Mouse (Mus musculus): Measurements from ENCODE around the gene Ndufb2.
A peak's percentile ranks its signal among the peaks of the same experiment; 100 is the strongest.

Ndufb2 gene

DNA sequence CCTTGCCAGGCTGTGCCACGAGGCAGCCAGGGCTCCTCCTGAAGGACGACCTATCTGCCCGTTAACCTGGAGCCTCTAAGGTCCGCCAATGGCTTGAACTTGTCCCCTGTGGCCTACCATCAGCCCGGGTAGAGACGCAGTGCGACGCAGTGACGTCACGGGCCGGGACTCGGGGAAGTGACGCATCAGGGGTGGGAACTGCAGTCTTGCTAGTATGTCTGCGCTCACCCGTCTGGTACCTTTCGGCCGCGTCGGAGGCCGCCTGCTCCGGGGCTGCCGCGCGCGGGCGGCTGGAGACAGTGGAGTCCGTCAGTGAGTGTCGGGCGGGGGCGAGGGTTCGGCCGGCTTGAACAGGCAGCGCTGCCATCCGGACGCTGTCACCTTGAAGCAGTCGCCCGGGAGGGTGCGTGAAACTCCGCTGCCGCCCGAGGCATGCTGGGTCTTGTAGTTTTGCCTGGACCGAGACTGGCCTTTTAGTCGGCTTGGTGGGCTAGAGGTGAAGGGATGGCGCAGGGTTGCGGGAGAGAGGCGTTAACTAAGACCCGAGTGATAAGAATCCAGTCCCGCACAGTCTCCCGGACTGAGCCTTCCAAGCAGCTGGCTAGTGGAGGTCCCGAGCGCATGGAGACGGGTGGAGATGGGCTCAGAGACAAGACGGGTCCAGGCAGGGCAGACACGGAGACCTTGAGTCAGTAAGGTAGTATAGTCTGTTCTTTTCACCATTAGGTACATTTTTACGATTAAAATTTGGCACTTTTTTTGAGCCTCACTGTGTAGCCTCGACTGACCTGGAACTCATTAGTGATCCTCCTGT is at the start of gene Ndufb2:
Ndufb2 (plus strand) TSS at position 174 of the 814 bp plus-strand sequence.
- peak; percentile 94 to 95 for DNase-seq (ENCODE audit: low spot score in 2 of 2)

DNA sequence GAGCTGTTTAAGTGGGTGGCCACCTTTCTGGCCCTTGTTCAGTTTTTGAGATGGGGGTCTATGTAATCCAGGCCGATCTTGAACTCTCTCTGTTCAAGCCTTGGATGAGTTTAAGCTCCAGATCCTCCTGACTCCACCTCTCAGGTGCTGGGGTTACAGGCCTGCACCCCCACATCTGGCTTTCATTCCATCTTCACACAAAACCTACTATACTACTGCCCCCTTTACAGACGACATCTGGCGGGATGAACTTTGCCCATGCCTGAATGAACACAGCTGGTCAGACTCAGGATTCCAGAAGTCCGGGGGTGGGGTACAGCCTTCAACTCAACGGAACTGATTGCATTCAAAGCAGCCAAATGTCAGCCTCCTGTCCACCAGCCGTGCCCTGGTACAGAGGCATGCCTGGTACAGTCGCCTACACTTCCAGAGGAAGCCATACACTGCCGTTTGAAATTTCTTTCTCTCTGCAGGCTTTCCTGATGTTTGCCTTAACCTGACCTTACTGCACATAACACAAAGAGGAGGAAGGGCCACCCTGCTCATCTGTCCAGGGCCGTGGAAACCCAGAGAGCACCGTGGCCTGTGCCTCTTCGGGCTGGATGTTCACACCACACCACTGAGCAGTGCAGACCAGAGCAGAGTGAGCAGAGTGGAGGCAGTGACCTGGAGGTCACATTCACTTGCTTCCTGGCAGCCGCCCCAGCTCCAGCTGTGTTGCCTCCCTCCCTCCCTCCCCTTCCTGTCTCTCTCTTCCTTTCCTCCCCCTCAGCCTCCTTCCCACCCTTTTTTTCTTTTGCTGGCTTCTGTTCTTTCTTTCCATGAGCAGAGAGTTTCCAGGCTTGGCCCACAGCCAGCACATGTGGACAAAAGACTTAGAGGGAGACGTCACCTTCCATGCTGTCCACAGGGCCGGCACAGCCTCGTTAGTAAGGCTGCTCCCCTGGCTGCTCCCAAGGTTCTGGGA is 49.5 kb upstream of the Ndufb2 start:
- DNase-seq (ENCODE audit: low spot score in 2 of 2) = peak; percentile 85 to 87

DNA sequence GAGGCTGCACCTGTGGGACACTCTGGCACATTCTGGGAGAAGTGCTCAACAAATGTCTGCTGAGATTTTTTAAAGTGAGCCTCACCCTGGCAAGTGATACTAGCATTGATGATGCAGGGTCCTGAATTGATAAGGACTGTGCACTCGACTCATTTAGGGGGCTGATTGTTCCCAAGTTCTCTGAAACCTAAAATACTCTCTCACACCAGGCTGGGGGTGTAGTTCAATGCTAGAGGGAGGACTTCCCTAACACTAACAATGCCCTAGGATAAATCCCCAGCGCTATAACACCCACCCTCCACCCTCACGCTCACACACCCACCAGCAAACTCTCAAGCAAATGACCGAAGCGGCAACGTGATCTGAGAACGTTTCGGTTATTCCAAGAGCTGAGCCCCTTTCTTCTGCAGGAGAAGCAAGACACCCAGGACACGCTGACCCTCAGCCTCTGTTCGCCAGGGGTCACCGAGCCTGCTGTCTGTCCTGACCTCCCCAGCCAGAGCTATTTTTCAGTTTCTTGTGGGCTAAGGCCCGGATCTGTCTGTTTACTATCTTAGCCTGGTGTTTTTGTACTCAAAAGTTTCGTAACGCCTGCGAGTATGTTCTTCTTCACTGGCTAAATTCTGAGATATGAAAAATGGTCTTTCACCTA is 48.5 kb upstream of the Ndufb2 start:
- DNase-seq (ENCODE audit: low spot score in 2 of 2) = no peak

DNA sequence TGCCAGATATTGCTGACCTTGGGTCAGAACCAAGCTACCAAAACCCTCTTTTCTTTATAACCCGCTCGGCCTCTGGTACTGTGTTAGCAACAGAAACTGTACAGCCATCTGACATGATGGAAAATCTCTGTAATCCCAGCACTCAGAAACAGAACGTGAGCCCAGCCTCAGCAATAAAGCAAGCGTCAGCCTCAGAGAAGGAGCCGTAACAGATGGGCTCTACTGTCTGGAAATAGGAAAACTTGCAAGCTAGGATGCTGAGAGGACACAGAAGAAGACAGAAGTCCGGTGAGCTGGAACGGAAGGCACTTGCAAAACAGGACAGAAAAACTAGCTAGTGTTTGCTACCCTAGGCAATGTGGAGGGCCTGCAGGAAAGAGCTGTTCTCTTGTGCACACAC is 46.9 kb upstream of the Ndufb2 start:
- DNase-seq (ENCODE audit: low spot score in 2 of 2) = no peak

DNA sequence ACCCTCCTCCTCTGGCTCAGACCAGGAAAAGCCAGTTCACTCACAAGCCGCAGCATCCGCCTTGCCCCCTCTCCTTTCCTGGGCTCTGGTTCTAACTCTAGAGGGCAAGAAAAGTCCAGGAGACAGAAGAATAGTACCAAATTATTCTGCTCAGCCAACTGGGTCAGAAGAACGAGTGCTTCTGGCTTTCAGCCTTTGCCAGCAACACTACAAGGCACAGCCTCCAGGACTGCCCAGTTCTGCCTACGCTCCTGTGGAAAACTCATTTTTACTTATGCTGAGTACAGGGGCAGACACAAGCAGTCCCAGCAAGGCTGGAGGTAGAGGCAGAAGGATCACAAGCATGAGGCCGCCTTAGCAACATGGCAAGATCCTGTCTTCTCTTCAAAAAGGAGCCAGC is 44.3 kb upstream of the Ndufb2 start:
- no peak for DNase-seq (ENCODE audit: low spot score in 2 of 2)

DNA sequence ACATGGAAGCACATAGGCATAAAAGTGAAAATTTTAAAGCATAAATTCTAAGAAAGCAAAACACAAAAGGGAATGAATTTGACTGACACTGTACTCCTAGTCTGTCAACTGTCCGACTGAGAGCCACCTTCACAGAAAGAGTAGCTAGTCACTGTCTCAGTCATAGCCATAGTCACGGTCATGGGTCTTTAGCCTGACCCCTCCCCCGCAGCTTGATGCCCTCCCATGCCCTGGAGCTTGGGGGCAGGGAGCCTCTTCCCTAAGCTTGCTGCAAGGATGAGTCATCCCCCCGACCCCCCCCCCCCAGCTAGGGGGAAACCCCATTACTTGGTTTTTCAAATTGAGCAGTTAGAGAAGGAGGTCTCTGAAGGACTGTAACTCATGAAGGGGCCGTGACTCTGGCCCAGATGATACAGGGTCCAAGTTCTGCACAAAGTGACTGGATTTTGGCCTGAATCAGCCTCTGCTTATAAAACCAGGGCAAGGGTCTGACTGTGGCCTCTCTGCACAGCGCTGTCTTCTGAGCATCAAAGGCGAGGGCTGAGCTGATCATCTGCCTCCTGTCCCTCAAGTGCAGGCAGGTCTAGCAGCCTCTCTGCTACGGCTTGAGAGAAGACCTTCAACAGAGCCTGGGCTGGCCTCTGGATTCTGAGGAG is 40.3 kb upstream of the Ndufb2 start:
- no peak for DNase-seq (ENCODE audit: low spot score in 2 of 2)

DNA sequence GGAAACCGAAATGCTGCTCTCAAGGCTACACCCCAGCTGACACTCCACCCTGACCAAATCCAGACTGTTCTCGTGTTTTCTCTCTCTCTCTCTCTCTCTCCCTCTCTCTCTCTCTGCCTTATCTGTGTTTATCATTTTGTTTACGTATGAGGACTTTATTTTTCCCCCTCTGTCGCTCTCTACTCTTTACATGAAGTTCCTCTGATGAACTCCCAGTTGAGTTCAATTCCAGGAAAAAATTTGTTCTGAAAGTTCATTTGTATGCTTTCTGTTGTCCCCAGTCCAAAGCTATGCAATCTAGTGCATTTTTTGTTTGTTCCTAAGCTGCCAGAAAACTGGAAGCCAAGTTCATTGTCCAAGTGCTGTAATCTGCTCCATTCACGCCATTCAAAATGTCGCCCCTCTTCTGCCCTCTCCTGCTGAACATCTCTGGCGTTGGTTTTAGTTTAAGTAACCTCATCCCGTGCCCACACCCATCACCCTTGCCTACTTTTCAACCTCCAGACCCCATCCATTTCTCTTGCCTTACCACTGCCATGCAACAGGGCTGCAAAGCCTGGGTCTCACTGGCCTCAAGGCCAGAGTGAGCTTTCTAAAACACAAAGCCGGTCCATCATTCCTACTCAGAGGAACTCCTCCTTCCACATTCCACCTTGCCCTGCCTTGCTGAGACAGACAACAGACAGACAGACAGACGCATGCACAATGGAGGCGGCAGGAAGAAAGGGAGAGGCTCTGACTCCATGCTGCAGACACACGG is 37.3 kb upstream of the Ndufb2 start:
- DNase-seq (ENCODE audit: low spot score in 2 of 2) = peak in 1 of 2 experiments; percentile 60

DNA sequence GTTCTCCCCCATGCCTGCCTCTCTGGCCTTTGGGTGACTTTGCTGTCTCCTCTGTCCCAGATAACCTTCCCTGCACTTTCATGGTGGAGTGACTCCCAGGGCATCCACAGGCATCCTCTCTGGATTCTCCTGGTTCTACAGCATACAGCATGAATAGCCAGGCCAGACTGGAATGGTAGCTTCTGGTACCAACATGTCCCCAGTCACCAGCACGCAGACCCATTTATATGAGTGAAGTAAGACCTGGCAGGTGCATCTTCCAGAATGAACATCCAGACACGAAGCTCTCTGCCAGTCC is 36.8 kb upstream of the Ndufb2 start:
- DNase-seq (ENCODE audit: low spot score in 2 of 2) = no peak

DNA sequence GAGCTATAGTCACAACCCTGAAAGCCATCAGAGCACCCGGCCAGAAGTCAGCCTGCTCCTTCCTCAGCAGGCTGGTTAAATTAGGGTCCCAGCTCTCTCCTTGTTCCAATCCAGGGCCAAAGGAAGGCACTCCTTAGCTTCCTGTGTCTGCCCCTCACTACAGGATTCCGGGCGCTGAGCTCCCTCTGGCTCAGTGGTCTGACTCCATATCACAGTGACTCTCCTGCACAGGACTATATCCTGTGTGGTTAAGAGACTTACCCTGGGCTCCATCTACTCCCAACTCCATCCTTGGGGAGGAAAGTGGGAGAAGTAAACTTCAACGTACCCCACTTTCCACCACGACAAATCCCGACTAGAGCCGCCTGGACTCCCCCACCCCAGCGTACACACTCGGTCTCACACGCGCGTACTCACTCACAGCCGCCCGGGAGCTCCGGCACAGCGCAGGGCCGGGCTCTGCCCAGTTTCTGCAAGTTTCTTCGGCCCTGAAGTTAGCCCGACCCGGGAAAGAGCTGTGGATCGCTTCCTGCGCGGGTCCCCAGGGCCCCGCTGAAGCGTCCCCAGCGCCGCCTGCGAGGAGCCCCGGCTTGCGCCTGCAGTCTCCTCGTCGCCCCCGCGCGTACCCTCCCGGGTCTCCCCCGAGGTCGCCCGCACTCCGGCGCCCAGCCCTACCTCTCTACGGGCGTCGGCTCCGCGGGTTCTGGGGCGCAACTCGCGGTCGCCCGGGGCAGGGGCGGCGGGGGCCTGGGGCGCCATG is 35.3 kb upstream of the Ndufb2 start:
- peak in 1 of 2 experiments; percentile 41 for DNase-seq (ENCODE audit: low spot score in 2 of 2)

DNA sequence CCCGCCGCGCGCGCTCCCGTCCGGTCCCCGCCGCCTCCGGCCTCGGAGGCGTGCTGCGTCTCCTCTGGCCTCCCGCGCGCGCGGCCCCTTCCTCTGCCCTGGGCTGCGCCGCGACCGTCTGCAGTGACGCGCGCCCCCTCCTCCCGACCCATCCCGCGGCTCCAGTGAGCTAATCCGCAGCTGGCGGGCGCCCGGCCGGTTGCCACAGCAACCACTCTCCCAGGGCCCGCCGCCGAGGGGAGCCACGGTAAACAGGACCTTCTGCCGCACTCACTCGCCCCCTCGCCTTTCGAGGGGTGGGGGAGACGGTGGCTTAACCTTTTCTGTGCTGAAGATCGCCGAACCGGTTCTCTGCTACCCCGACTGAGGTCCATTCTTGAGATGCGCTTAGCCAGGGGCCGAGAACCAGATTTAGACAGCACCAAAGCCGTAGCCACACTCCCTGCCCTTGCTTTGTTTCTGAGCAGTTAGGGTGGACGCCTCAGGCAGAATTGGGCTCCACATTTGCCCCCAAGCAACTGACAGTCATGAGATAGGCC is 34.6 kb upstream of the Ndufb2 start, which contains the start of gene Dennd2a:
Dennd2a (minus strand) TSS at position 145 of the 539 bp plus-strand sequence.
- DNase-seq (ENCODE audit: low spot score in 2 of 2) = peak; percentile 78 to 83

DNA sequence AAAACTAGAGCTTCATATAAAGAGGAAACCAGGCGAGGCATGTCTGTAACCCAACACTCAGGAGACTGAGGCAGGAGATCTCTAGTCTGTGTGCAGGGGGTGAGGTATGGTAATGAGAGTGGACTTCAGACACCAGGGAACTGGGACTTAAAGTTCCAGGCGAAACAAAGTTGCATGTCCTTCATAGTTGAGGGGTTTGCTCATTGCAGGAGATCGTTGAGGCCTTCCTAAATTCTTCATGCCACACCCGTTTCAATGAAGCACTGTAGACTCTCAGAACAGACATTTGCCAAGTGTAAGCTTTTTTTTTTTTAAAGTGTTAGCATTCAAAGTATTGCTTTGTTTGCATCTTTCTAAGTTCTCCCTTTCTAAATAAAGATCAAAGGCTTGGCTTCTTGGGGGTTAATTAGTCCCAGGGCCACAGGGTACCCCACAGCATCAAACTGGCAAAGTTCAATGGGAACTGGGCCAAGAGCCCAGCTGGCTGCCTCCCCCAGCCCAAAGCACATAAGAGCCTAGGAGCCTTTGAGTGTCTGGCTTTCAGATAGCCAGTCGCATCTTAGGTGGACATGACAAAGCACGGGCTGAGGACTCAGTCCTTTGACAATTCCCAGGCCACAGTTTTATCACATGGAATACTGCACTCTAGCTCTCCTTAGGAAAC is 33.0 kb upstream of the Ndufb2 start:
- DNase-seq (ENCODE audit: low spot score in 2 of 2) = no peak

DNA sequence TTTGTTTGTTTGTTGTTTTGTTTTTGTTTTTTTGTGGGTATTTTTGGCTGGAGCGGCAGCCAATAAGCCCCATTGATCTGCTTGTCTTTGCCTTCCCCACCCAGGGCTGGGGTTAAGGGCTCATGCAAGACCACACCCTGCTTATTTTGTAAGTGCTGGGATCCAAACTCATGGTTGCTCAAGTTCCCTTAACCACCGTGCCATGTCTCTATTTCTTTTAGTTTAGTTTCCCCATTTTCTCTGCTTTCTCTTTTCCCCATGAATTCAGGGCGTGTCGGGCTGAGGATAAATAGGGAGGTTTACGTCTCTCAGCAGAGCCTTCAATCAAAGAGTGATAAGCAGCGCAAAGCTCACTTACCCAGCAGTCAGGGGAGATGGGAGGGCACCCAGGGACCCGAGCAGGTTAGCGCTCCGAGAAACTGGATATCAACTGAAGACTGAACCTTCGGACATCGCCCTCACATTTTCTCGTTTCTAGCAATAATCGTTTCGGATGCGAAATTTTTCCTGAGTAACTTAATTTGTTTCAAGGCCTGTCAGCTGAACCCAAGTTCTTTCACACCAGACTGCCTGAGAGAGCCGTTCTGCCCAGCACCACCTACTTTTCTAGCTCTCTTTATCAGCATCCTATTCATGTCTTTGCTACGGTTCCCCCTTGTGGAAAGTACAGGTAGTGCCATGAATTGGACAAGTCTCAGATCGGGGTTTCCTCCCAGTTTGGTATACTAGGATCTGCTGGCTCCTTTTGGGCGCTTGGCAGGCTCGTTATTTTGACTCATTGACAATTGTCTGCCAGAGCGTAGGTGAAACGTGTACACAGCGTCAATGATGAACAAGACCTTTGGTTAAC is 30.0 kb upstream of the Ndufb2 start:
- DNase-seq (ENCODE audit: low spot score in 2 of 2) = peak; percentile 72 to 89

DNA sequence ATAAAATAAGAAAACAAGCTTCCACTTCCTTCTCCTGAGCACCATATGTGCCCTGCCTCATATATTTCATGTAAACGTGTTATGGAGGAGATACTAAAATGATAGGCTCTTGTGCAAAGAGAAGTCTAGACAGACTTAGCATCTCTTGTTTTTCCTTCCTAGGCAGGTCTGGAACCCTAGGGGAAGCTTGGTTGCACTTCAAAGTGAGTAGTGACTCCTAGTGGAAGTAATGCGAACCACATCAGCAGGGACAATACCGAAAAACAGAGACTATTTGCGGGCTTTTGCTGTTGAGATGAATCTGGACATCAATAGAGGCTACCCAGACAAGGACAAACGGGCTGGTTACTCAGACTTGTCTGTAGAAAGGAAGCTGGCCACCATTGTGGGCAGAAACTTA is 24.8 kb upstream of the Ndufb2 start:
- no peak for DNase-seq (ENCODE audit: low spot score in 2 of 2)

DNA sequence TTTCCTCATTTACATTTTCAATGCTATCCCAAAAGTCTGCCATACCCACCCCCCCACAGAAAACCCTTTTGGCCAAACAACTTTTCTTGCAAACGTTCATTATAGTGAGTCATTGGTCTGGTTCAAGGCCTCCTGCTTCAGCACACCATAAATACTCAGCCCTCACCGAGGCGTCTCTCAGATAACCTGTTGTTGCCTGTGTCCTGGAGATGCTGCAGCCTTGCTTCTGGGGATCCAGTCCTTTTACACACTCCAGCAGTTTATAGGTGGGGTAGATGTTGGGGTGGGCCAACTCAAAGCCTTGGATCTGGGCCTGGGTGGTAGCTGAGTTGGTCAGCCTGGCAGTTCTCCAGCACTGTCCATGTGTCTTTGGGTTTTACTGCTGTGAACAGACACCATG is 21.9 kb upstream of the Ndufb2 start:
- DNase-seq (ENCODE audit: low spot score in 2 of 2) = no peak

DNA sequence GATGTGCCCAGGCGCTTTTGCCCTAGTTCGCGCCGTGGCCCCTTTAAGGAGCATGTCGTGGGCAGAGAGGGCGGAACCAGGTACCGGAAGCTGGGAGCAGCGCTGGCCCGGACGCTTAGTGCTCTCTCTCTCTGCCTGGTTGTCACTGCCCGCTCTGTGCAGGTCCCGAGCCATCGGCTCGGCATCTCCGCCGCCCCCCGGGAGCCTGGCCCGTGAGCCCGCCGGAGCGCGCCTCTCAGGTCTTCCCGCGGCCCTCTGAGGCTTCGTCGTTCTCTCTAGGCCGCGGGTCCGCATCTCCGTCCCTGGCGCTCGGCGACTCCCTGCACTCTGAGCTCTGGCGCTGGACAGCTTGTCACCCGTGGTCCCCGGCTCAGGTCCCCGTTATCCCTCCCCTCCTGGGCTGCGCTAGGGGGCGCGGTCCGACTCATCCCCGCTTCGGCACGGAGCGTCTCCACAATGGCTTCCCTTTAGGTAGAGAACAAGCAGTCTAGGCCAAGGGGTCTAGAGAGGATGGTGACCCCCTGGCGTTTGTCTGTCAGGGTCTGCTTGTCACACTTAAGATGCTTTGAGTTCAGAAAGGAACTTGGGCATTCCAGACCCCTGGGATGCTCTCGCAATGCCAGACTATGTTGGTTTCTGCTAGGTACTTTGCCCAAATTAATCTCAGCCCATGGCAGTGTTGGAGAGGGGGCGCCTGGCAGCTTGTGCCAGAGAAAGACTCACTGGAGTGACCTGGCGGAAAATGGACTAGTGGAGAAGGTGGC is 18.4 kb upstream of the Ndufb2 start, which contains the start of gene Adck2:
Adck2 (plus strand) TSS at position 83 of the 764 bp plus-strand sequence.
- peak; percentile 68 to 74 for DNase-seq (ENCODE audit: low spot score in 2 of 2)

DNA sequence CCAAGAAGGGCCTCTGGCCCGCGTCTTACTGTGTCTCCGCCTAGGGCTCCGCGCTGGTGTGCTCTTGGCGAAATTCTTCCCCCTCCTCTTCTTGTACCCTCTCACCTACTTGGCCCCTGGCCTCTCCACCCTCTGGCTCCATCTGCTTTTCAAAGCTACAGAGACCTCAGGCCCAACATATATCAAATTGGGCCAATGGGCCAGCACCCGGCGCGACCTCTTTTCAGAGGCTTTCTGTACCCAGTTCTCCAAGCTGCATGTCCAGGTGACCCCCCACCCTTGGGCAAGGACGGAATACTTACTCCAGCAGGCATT is 17.9 kb upstream of the Ndufb2 start:
- DNase-seq (ENCODE audit: low spot score in 2 of 2) = peak in 1 of 2 experiments; percentile 42

DNA sequence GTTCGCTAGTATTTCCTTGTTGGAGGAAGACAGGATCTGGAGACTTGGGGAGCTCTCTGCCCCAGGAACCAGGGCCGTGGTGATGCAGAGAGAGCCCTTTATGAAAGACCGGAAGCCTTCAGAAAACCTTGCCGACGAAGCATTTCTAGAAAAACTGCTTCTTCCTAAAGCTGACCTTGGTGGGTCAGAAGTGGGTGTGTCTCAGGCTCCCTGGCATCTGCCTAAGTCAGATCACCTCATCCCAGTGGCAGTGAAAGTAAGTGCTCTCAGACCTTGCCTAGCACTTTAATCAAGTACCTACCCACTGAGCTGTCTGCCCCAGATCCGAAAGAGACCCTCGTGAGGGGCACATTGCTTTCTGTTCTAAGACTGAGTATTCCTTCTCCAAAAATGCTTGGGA is 17.4 kb upstream of the Ndufb2 start:
- no peak for DNase-seq (ENCODE audit: low spot score in 2 of 2)

DNA sequence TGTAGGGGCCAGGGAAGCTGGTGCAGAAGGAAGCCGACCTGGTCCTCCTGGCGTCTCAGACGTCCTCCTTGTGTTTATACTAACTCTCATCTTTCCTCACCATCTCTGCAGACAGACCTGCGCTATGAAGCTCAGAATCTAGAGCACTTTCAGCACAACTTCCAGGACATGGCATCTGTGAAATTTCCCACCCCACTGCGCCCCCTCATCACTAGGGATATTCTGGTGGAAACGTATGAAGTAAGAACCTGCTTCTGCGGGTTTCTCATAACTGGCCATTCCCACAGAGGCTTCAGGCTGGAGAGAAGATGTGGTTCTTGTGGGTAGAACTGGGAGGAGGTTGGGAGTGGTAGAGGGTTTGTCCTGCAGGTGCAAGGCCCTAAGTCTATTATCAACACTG is 12.8 kb upstream of the Ndufb2 start:
- DNase-seq (ENCODE audit: low spot score in 2 of 2) = no peak
